Mouse (Mus musculus): ENCODE measurements around the gene Maged1. TPM values are rescaled to one million over a fixed set of nuclear protein-coding genes. Genes with fewer than 3 reads are reported as not detected.

The Maged1 gene
- 759 and 868 TPM in 2 replicates for polyA plus RNA-seq (2014; fragmentation: Nextera tagmentation; extraction: Ambion mirVana)

- ATAC-seq (ENCODE audit: low read depth): peak; percentile 94
- WGBS: 17% methylated on average over 16 of the region's 32 CpGs
- H3K36me3 ChIP-seq (ENCODE audit: control insufficient read depth, insufficient read depth, low read length): peaks cover 34% of the 10 kb centered on the region
- DNase-seq (ENCODE audit: low spot score): peak; percentile 98
- H3K4me1 ChIP-seq (ENCODE audit: control insufficient read depth, insufficient read depth, low read length): no peaks in the 10 kb centered on the region; the same call in 1 of the 2 replicates
- no peaks in the 10 kb centered on the region for H3K9me3 ChIP-seq (ENCODE audit: control insufficient read depth, low read length)
- H3K4me3 ChIP-seq (ENCODE audit: low read depth, low read length): peak within 1 kb of the TSS; percentile 60
- H3K4me2 ChIP-seq (ENCODE audit: low read depth, low read length): peak within 1 kb of the TSS; percentile 52
- H3K27ac ChIP-seq (replicated peaks; ENCODE audit: low read depth, low read length): peak within 1 kb of the TSS; percentile 95
- H3K9ac ChIP-seq (ENCODE audit: low read depth, low read length): peak within 1 kb of the TSS; percentile 89
- peaks cover 3% of the 10 kb centered on the region for H3K27me3 ChIP-seq (replicated peaks; ENCODE audit: control insufficient read depth, insufficient read depth, low read length)
Measured at GRCm38 (mm10) chrX:94541918-94542355, at the start of gene Maged1. Gene Maged1, minus strand, starts transcription at chrX:94542143.

DNA sequence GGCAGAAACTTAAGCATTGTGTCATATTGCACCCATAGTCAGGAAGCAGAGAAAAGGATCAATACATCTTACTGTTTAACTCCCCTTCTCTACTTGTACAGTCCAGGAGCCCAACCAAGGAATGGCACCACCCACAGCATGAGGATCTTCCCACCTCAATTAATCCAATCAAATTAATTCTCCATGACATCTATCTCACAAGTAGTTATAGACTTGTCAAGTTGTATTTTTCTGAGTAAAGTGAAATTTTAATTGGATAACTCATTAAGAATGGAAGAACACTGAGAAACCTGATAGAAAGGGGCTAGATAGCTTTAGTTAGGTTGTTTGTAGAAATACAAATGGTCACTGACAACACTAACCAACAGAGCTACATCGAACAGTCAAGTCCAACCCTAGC, 38.3 kb upstream of the Maged1 start:
- no peaks in the 10 kb centered on the region for H3K9me3 ChIP-seq (ENCODE audit: control insufficient read depth, low read length)
- H3K4me3 ChIP-seq (ENCODE audit: low read depth, low read length): no peak overlapping the region
- 79% methylated on average over 1 of the region's 1 CpGs for WGBS

DNA sequence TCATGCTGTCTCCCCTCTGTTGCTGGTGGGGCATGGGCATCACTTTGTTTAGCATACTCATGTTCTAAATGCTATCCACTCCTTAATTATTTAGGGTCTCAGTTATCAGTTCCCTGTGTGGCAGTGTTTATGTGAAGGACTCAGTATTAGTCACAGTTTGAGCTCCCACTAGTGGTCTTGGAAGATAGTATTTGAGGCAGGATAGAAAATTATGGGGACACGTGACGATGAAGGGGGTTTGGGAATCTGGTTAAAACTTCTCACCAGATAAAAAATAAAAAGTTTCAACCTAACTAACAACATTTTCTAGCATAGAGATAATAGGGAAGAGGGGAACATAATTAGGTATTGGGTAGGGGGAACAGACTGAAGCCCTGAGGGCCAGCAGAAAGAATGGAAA, 22.8 kb upstream of the Maged1 start:
- Histone ChIP-seq H3K36me3 (ENCODE audit: control insufficient read depth, insufficient read depth, low read length) (no peaks in the 10 kb centered on the region), H3K27ac (replicated peaks; ENCODE audit: low read depth, low read length) (no peak overlapping the region), H3K4me1 (ENCODE audit: control insufficient read depth, insufficient read depth, low read length) (no peaks in the 10 kb centered on the region), H3K9me3 (ENCODE audit: control insufficient read depth, low read length) (no peaks in the 10 kb centered on the region), H3K27me3 (replicated peaks; ENCODE audit: control insufficient read depth, insufficient read depth, low read length) (peaks cover 12% of the 10 kb centered on the region; the same call in 1 of the 2 replicates), H3K4me3 (ENCODE audit: low read depth, low read length) (no peak overlapping the region), H3K4me2 (ENCODE audit: low read depth, low read length) (no peak overlapping the region), H3K9ac (ENCODE audit: low read depth, low read length) (no peak overlapping the region)
- DNase-seq (ENCODE audit: low spot score): no peak
- WGBS: 74% methylated on average over 2 of the region's 2 CpGs
- no peak for ATAC-seq (ENCODE audit: low read depth)

More for the DNA sequence above, 38.3 kb upstream of the Maged1 start:
- DNase-seq (ENCODE audit: low spot score): no peak
- Histone ChIP-seq H3K4me1 (ENCODE audit: control insufficient read depth, insufficient read depth, low read length) (no peaks in the 10 kb centered on the region), H3K4me2 (ENCODE audit: low read depth, low read length) (no peak overlapping the region), H3K36me3 (ENCODE audit: control insufficient read depth, insufficient read depth, low read length) (no peaks in the 10 kb centered on the region), H3K27me3 (replicated peaks; ENCODE audit: control insufficient read depth, insufficient read depth, low read length) (peaks cover 8% of the 10 kb centered on the region; the same call in 1 of the 2 replicates), H3K9ac (ENCODE audit: low read depth, low read length) (no peak overlapping the region), H3K27ac (replicated peaks; ENCODE audit: low read depth, low read length) (no peak overlapping the region)
- ATAC-seq (ENCODE audit: low read depth): no peak

DNA sequence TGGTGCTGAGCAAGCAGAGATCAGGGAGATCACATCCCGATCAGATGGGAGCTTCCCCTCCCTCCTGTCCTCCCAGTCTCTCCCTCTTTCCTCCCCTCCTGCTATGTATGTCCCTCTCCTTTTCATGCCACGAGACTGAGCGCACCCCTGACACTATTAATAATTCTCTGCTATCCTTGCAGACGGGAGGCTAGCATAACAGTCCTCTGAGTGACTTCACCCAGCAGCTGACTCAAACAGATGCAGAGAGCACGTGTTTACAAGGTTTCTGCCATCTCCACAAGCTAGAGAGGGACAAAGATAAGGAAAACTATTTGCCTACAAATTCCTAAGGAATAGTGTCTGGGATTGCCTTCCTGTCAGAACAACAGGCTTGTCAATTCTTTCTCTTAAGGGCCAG, 20.4 kb upstream of the Maged1 start:
- no peak overlapping the region for H3K27ac ChIP-seq (replicated peaks; ENCODE audit: low read depth, low read length)
- H3K4me3 ChIP-seq (ENCODE audit: low read depth, low read length): no peak overlapping the region
- H3K27me3 ChIP-seq (replicated peaks; ENCODE audit: control insufficient read depth, insufficient read depth, low read length): peaks cover 8% of the 10 kb centered on the region; the same call in 1 of the 2 replicates
- H3K4me1 ChIP-seq (ENCODE audit: control insufficient read depth, insufficient read depth, low read length): no peaks in the 10 kb centered on the region
- WGBS: 23% methylated on average over 5 of the region's 5 CpGs
- no peak for ATAC-seq (ENCODE audit: low read depth)
- H3K9me3 ChIP-seq (ENCODE audit: control insufficient read depth, low read length): no peaks in the 10 kb centered on the region
- H3K36me3 ChIP-seq (ENCODE audit: control insufficient read depth, insufficient read depth, low read length): no peaks in the 10 kb centered on the region
- H3K4me2 ChIP-seq (ENCODE audit: low read depth, low read length): no peak overlapping the region
- DNase-seq (ENCODE audit: low spot score): no peak
- H3K9ac ChIP-seq (ENCODE audit: low read depth, low read length): no peak overlapping the region

DNA sequence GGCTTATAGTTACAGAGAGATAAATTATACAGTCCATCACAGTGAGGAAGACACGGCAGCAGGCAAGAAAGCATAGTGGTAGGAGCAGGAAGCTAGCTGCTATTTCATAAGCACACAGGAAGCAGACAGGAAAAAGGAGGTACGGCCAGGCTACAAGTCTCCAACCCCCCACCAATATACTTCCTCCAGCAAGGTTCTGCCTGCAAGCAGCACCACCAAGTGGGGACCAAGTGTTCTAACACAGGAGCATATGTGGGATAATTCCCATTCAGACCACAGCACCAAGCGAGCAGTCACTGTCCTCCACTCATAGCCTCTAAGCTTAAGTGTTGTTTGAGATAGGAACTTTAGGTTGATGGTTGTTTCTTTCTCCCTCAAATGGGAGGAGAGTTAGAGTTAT, 6.3 kb upstream of the Maged1 start:
- no peak for ATAC-seq (ENCODE audit: low read depth)
- no peaks in the 10 kb centered on the region for H3K9me3 ChIP-seq (ENCODE audit: control insufficient read depth, low read length)
- H3K36me3 ChIP-seq (ENCODE audit: control insufficient read depth, insufficient read depth, low read length): no peaks in the 10 kb centered on the region
- H3K4me2 ChIP-seq (ENCODE audit: low read depth, low read length): no peak overlapping the region
- no peak for DNase-seq (ENCODE audit: low spot score)
- no peak overlapping the region for H3K4me3 ChIP-seq (ENCODE audit: low read depth, low read length)
- H3K9ac ChIP-seq (ENCODE audit: low read depth, low read length): no peak overlapping the region
- H3K27me3 ChIP-seq (replicated peaks; ENCODE audit: control insufficient read depth, insufficient read depth, low read length): no peaks in the 10 kb centered on the region; the same call in 1 of the 2 replicates
- no peak overlapping the region for H3K27ac ChIP-seq (replicated peaks; ENCODE audit: low read depth, low read length)
- H3K4me1 ChIP-seq (ENCODE audit: control insufficient read depth, insufficient read depth, low read length): no peaks in the 10 kb centered on the region
- 61% methylated on average over 3 of the region's 3 CpGs for WGBS

GRCm38 (mm10) chrX:94545941-94546340, 4.0 kb upstream of the Maged1 start:
- DNase-seq (ENCODE audit: low spot score) (no peak), ATAC-seq (ENCODE audit: low read depth) (no peak)
- 83% methylated on average over 3 of the region's 3 CpGs for WGBS
- H3K27ac ChIP-seq (replicated peaks; ENCODE audit: low read depth, low read length): no peak overlapping the region
- no peaks in the 10 kb centered on the region for H3K4me1 ChIP-seq (ENCODE audit: control insufficient read depth, insufficient read depth, low read length)
- no peaks in the 10 kb centered on the region for H3K36me3 ChIP-seq (ENCODE audit: control insufficient read depth, insufficient read depth, low read length)
- no peak overlapping the region for H3K4me2 ChIP-seq (ENCODE audit: low read depth, low read length)
- H3K27me3 ChIP-seq (replicated peaks; ENCODE audit: control insufficient read depth, insufficient read depth, low read length): no peaks in the 10 kb centered on the region; the same call in none of the 2 replicates
- no peak overlapping the region for H3K9ac ChIP-seq (ENCODE audit: low read depth, low read length)
- no peak overlapping the region for H3K4me3 ChIP-seq (ENCODE audit: low read depth, low read length)
- no peaks in the 10 kb centered on the region for H3K9me3 ChIP-seq (ENCODE audit: control insufficient read depth, low read length)

- H3K4me3 ChIP-seq (ENCODE audit: low read depth, low read length): no peak overlapping the region
- 16% methylated on average over 1 of the region's 1 CpGs for WGBS
- no peaks in the 10 kb centered on the region for H3K9me3 ChIP-seq (ENCODE audit: control insufficient read depth, low read length)
- DNase-seq (ENCODE audit: low spot score): peak; percentile 49
- no peak overlapping the region for H3K27ac ChIP-seq (replicated peaks; ENCODE audit: low read depth, low read length)
- H3K4me2 ChIP-seq (ENCODE audit: low read depth, low read length): no peak overlapping the region
- no peak overlapping the region for H3K9ac ChIP-seq (ENCODE audit: low read depth, low read length)
- peaks cover 4% of the 10 kb centered on the region for H3K36me3 ChIP-seq (ENCODE audit: control insufficient read depth, insufficient read depth, low read length)
- no peak for ATAC-seq (ENCODE audit: low read depth)
- no peaks in the 10 kb centered on the region; the same call in none of the 2 replicates for H3K27me3 ChIP-seq (replicated peaks; ENCODE audit: control insufficient read depth, insufficient read depth, low read length)
- H3K4me1 ChIP-seq (ENCODE audit: control insufficient read depth, insufficient read depth, low read length): no peaks in the 10 kb centered on the region; the same call in 1 of the 2 replicates
Measured at GRCm38 (mm10) chrX:94544923-94545322, 3.0 kb upstream of the Maged1 start.

GRCm38 (mm10) chrX:94542536-94542935, 593 bp upstream of the Maged1 start:
- Histone ChIP-seq H3K4me1 (ENCODE audit: control insufficient read depth, insufficient read depth, low read length) (no peaks in the 10 kb centered on the region; the same call in 1 of the 2 replicates), H3K4me2 (ENCODE audit: low read depth, low read length) (peak overlapping the region; percentile 52), H3K27me3 (replicated peaks; ENCODE audit: control insufficient read depth, insufficient read depth, low read length) (peaks cover 3% of the 10 kb centered on the region), H3K4me3 (ENCODE audit: low read depth, low read length) (peak overlapping the region; percentile 60), H3K9ac (ENCODE audit: low read depth, low read length) (peak overlapping the region; percentile 62), H3K9me3 (ENCODE audit: control insufficient read depth, low read length) (no peaks in the 10 kb centered on the region), H3K27ac (replicated peaks; ENCODE audit: low read depth, low read length) (peak overlapping the region; percentile 92), H3K36me3 (ENCODE audit: control insufficient read depth, insufficient read depth, low read length) (peaks cover 28% of the 10 kb centered on the region)
- ATAC-seq (ENCODE audit: low read depth) (no peak), DNase-seq (ENCODE audit: low spot score) (peak; percentile 13)
- WGBS: 27% methylated on average over 9 of the region's 9 CpGs

DNA sequence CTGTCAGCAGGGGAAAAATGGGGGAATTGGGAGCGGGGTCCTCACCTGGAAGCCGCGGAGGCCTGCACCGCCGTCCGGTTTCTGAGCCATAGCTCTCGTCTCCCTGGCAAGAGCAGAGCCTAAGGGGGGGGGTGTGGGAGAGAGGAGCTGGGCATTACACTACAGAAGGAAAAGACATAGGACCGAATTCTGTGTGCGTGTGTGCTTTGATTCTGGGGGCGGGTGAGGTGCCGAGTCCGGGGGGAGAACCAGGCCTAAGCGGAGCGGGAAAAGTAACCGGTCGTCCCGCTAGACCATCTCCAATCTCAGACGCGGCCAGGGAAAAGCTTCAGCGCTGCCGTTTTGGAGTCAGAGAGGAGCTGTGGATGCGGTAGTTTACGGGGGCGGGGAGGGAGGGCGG, 737 bp downstream of the Maged1 start:
- H3K36me3 ChIP-seq (ENCODE audit: control insufficient read depth, insufficient read depth, low read length): peaks cover 41% of the 10 kb centered on the region
- peak overlapping the region; percentile 95 for H3K27ac ChIP-seq (replicated peaks; ENCODE audit: low read depth, low read length)
- H3K9ac ChIP-seq (ENCODE audit: low read depth, low read length): peak overlapping the region; percentile 89
- 22% methylated on average over 25 of the region's 25 CpGs for WGBS
- peaks cover 3% of the 10 kb centered on the region for H3K27me3 ChIP-seq (replicated peaks; ENCODE audit: control insufficient read depth, insufficient read depth, low read length)
- H3K4me1 ChIP-seq (ENCODE audit: control insufficient read depth, insufficient read depth, low read length): no peaks in the 10 kb centered on the region; the same call in 1 of the 2 replicates
- DNase-seq (ENCODE audit: low spot score) (no peak), ATAC-seq (ENCODE audit: low read depth) (no peak)
- no peaks in the 10 kb centered on the region for H3K9me3 ChIP-seq (ENCODE audit: control insufficient read depth, low read length)
- peak overlapping the region; percentile 52 for H3K4me2 ChIP-seq (ENCODE audit: low read depth, low read length)
- peak overlapping the region; percentile 60 for H3K4me3 ChIP-seq (ENCODE audit: low read depth, low read length)
